Comparison of ENCODE assay signal across 11 mouse cellular contexts in genomic region chr6:146674881-146675536, GRCm38 (mm10). TPM values are rescaled to one million over a fixed set of nuclear protein-coding genes. Genes with fewer than 3 reads are reported as not detected.
DNase-seq lines count a peak whose midpoint lies in the region; ATAC-seq and TF ChIP-seq lines count a peak whose summit lies in the region.
"Had no signal": no experiment of that assay in that cellular context is flagged by ENCODE, and none has a peak within 500 bp of the region (broad histone marks: within the 10 kb centered on the region; RNA-seq: fewer than 3 reads in every experiment).

No protein-coding gene starts in this region.

- H3K27me3 ChIP-seq in liver, adult 2 months (ENCODE audit: control insufficient read depth, insufficient read depth, low read length): no peaks in the 10 kb centered on the region
- H3K27me3 ChIP-seq in liver, embryonic 12.5 days (replicated peaks): no peaks in the 10 kb centered on the region
- no peaks in the 10 kb centered on the region for H3K27me3 ChIP-seq in heart, postnatal 0 days (ENCODE audit: control insufficient read depth, insufficient read depth, low read length)
- H3K27me3 ChIP-seq in midbrain, embryonic 15.5 days (replicated peaks): no peaks in the 10 kb centered on the region
- H3K27me3 ChIP-seq: embryonic facial prominence, embryonic 15.5 days; liver, embryonic 13.5 days had no signal

- ATAC-seq in liver, embryonic 12.5 days: no peak
- ATAC-seq in heart, postnatal 0 days (ENCODE audit: insufficient read depth, low read depth): peak; percentile 79
- ATAC-seq in neutrophil, adult 5-6 weeks (ENCODE audit: extremely low read depth, insufficient number of reproducible peaks, low FRiP score, poor library complexity, severe bottlenecking): peak; percentile 94
- no peak for ATAC-seq in midbrain, embryonic 15.5 days (replicated peaks)

- TF ChIP-seq EP300 in heart, postnatal 0 days (IDR thresholded peaks at IDR 0.05; ENCODE audit: low read depth): peak; percentile 66; the same call in 1 of the 2 replicates

- no peaks in the 10 kb centered on the region for H3K79me2 ChIP-seq in liver, adult 2 months (ENCODE audit: control insufficient read depth, insufficient read depth, low read length)

- peak; percentile 35 for DNase-seq in liver, adult 2 months (ENCODE audit: extremely low read depth, low read depth, low spot score)
- DNase-seq in NIH3T3 (ENCODE audit: low read depth): peak; percentile 80
- DNase-seq in heart, postnatal 0 days (ENCODE audit: low spot score): peak; percentile 85
- no peak for DNase-seq in cerebellum, postnatal 36 days
- DNase-seq in layer of hippocampus, postnatal 25 days (ENCODE audit: extremely low spot score in 1 of 2, low spot score in 1 of 2): no peak
- DNase-seq: liver, embryonic 13.5 days had no signal

- H3K9me3 ChIP-seq in liver, embryonic 12.5 days (replicated peaks): peaks cover 7% of the 10 kb centered on the region; the same call in 1 of the 2 replicates
- H3K9me3 ChIP-seq in heart, postnatal 0 days (replicated peaks; ENCODE audit: control insufficient read depth, low read length): peaks cover 7% of the 10 kb centered on the region
- no peaks in the 10 kb centered on the region for H3K9me3 ChIP-seq in midbrain, embryonic 15.5 days
- H3K9me3 ChIP-seq: embryonic facial prominence, embryonic 15.5 days had no signal

- H3K4me1 ChIP-seq in liver, adult 2 months (ENCODE audit: control insufficient read depth, insufficient read depth, low read length): no peaks in the 10 kb centered on the region
- H3K4me1 ChIP-seq in liver, embryonic 12.5 days: no peaks in the 10 kb centered on the region
- H3K4me1 ChIP-seq in heart, postnatal 0 days (ENCODE audit: control insufficient read depth, insufficient read depth): peaks cover 43% of the 10 kb centered on the region
- no peaks in the 10 kb centered on the region for H3K4me1 ChIP-seq in midbrain, embryonic 15.5 days
- H3K4me1 ChIP-seq: embryonic facial prominence, embryonic 15.5 days; liver, embryonic 13.5 days had no signal

- H3K4me2 ChIP-seq in liver, embryonic 12.5 days: no peak overlapping the region
- H3K4me2 ChIP-seq in heart, postnatal 0 days (ENCODE audit: low read depth, low read length): 0 out of 2 replicates have a peak overlapping the region, but pooled peaks have one; percentile 3
- H3K4me2 ChIP-seq in midbrain, embryonic 15.5 days: no peak overlapping the region
- H3K4me2 ChIP-seq: embryonic facial prominence, embryonic 15.5 days; liver, embryonic 13.5 days had no signal

- TF ChIP-seq CTCF in liver, adult 2 months (IDR thresholded peaks at IDR 0.05; ENCODE audit: low read depth, low read length): no peak
- no peak for TF ChIP-seq CTCF in heart, postnatal 0 days (IDR thresholded peaks at IDR 0.05; ENCODE audit: low read depth)

- no peaks in the 10 kb centered on the region for H3K36me3 ChIP-seq in liver, adult 2 months (ENCODE audit: control insufficient read depth, insufficient read depth, low read length)
- no peaks in the 10 kb centered on the region for H3K36me3 ChIP-seq in liver, embryonic 12.5 days
- H3K36me3 ChIP-seq in heart, postnatal 0 days (replicated peaks; ENCODE audit: control insufficient read depth, insufficient read depth, low read length): no peaks in the 10 kb centered on the region
- H3K36me3 ChIP-seq in midbrain, embryonic 15.5 days (replicated peaks): no peaks in the 10 kb centered on the region
- H3K36me3 ChIP-seq: embryonic facial prominence, embryonic 15.5 days; liver, embryonic 13.5 days had no signal

- no peak overlapping the region for H3K4me3 ChIP-seq in liver, adult 2 months (ENCODE audit: insufficient read depth, low read depth, low read length)
- no peak overlapping the region for H3K4me3 ChIP-seq in liver, embryonic 12.5 days
- H3K4me3 ChIP-seq in heart, postnatal 0 days (ENCODE audit: low read depth, low read length): no peak overlapping the region
- H3K4me3 ChIP-seq in midbrain, embryonic 15.5 days: no peak overlapping the region
- H3K4me3 ChIP-seq: embryonic facial prominence, embryonic 15.5 days; liver, embryonic 13.5 days had no signal

- H3K9ac ChIP-seq in liver, adult 2 months (ENCODE audit: low read depth, low read length): no peak overlapping the region
- no peak overlapping the region for H3K9ac ChIP-seq in liver, embryonic 12.5 days
- H3K9ac ChIP-seq in heart, postnatal 0 days (replicated peaks; ENCODE audit: low read depth, low read length): peak overlapping the region; percentile 43; the same call in 1 of the 2 replicates
- no peak overlapping the region for H3K9ac ChIP-seq in midbrain, embryonic 15.5 days
- H3K9ac ChIP-seq: embryonic facial prominence, embryonic 15.5 days; liver, embryonic 13.5 days had no signal

- H3K27ac ChIP-seq in liver, adult 2 months (replicated peaks; ENCODE audit: insufficient read depth, low read depth, low read length): no peak overlapping the region
- H3K27ac ChIP-seq in liver, embryonic 12.5 days: no peak overlapping the region
- H3K27ac ChIP-seq in heart, postnatal 0 days (ENCODE audit: low read depth): peak overlapping the region; percentile 85
- no peak overlapping the region for H3K27ac ChIP-seq in midbrain, embryonic 15.5 days
- H3K27ac ChIP-seq: embryonic facial prominence, embryonic 15.5 days; kidney, postnatal 0 days; liver, embryonic 13.5 days had no signal

- WGBS in liver, adult 2 months: 62% methylated on average over 4 of the region's 4 CpGs
- WGBS in liver, embryonic 12.5 days (ENCODE audit: insufficient replicate concordance): 36% methylated on average over 4 of the region's 4 CpGs
- 17% methylated on average over 4 of the region's 4 CpGs for WGBS in heart, postnatal 0 days
- 82% methylated on average over 4 of the region's 4 CpGs for WGBS in midbrain, embryonic 15.5 days

- TF ChIP-seq POLR2A in liver, adult 2 months (IDR thresholded peaks at IDR 0.05; ENCODE audit: extremely low read depth, insufficient read depth, low read length): no peak

RNA-seq across cellular contexts. Expression of gene Tm7sf3, which starts 32.4 kb away (rescaled TPM):
- total RNA-seq in liver, adult 2 months (2014; rRNA removed): 48.5 and 54.2 TPM in 2 replicates
- polyA plus RNA-seq in liver, adult 2 months (2012; rRNA removed): 21.8 and 26.2 TPM in 2 replicates
- 40.5 TPM in 2 replicates for polyA plus RNA-seq in liver, embryonic 12.5 days (2016; fragmentation: Nextera tagmentation; extraction: Ambion mirVana)
- total RNA-seq in heart, postnatal 0 days (2014; rRNA removed; ENCODE audit: low replicate concordance): 39.5 and 41.7 TPM in 2 replicates
- polyA plus RNA-seq in heart, postnatal 0 days (2015; fragmentation: Nextera tagmentation; extraction: Ambion mirVana): 24.9 and 27.3 TPM in 2 replicates
- total RNA-seq in neutrophil, adult 5-6 weeks (2017): 9.3 and 9.6 TPM in 2 replicates
- total RNA-seq in layer of hippocampus, postnatal 25 days (2021): 10 to 100 TPM; 42.0 to 44.2 TPM
- polyA plus RNA-seq in midbrain, embryonic 15.5 days (2015; fragmentation: Nextera tagmentation; extraction: Ambion mirVana): 26.8 and 30.0 TPM in 2 replicates

RNA-seq across cellular contexts. Expression of gene Med21, which starts 32.7 kb away (rescaled TPM):
- total RNA-seq in liver, adult 2 months (2014; rRNA removed): 42.9 and 56.4 TPM in 2 replicates
- polyA plus RNA-seq in liver, adult 2 months (2012; rRNA removed): 20.9 and 35.0 TPM in 2 replicates
- 72.8 and 77.8 TPM in 2 replicates for polyA plus RNA-seq in liver, embryonic 12.5 days (2016; fragmentation: Nextera tagmentation; extraction: Ambion mirVana)
- 85.9 and 86.8 TPM in 2 replicates for total RNA-seq in heart, postnatal 0 days (2014; rRNA removed; ENCODE audit: low replicate concordance)
- 139 and 145 TPM in 2 replicates for polyA plus RNA-seq in heart, postnatal 0 days (2015; fragmentation: Nextera tagmentation; extraction: Ambion mirVana)
- total RNA-seq in neutrophil, adult 5-6 weeks (2017): 49.5 and 51.7 TPM in 2 replicates
- total RNA-seq in layer of hippocampus, postnatal 25 days (2021): 10 to 100 TPM; 38.6 to 47.1 TPM
- 99.3 and 102 TPM in 2 replicates for polyA plus RNA-seq in midbrain, embryonic 15.5 days (2015; fragmentation: Nextera tagmentation; extraction: Ambion mirVana)

RNA-seq across cellular contexts. Expression of gene Stk38l, which starts 49.8 kb away (rescaled TPM):
- 8.3 and 10.4 TPM in 2 replicates for total RNA-seq in liver, adult 2 months (2014; rRNA removed)
- polyA plus RNA-seq in liver, adult 2 months (2012; rRNA removed): 2.4 and 3.5 TPM in 2 replicates
- 6.7 and 6.8 TPM in 2 replicates for polyA plus RNA-seq in liver, embryonic 12.5 days (2016; fragmentation: Nextera tagmentation; extraction: Ambion mirVana)
- total RNA-seq in heart, postnatal 0 days (2014; rRNA removed; ENCODE audit: low replicate concordance): 9.9 and 13.4 TPM in 2 replicates
- 17.7 and 20.5 TPM in 2 replicates for polyA plus RNA-seq in heart, postnatal 0 days (2015; fragmentation: Nextera tagmentation; extraction: Ambion mirVana)
- 11.8 and 13.4 TPM in 2 replicates for total RNA-seq in neutrophil, adult 5-6 weeks (2017)
- total RNA-seq in layer of hippocampus, postnatal 25 days (2021): 10 to 100 TPM; 21.4 to 22.2 TPM
- 15.4 and 16.3 TPM in 2 replicates for polyA plus RNA-seq in midbrain, embryonic 15.5 days (2015; fragmentation: Nextera tagmentation; extraction: Ambion mirVana)

Comparison
In these comparisons a context has a peak if more than half of its experiments do, and no peak if none do; other contexts are left out.
1. DNase-seq: peak in liver, adult 2 months (single experiment), NIH3T3 (single experiment) and heart, postnatal 0 days (single experiment); none in cerebellum, postnatal 36 days (0 of 2) and layer of hippocampus, postnatal 25 days (0 of 2).
2. ATAC-seq: peak in heart, postnatal 0 days (single experiment) and neutrophil, adult 5-6 weeks (single experiment); none in liver, embryonic 12.5 days (single experiment) and midbrain, embryonic 15.5 days (single experiment).